Mouse (Mus musculus): ENCODE measurements at regions not wholly inside any gene's neighbourhood (a gene's known extent, or its start where the extent isn't known, plus 50 kb on each side); places are given as distances from the start of the nearest gene placed in this dataset.

GRCm38 (mm10) chr1:184320521-184321177 is 286.5 kb upstream of the 1700056E22Rik start:
- 90% methylated on average over 3 of the region's 3 CpGs for WGBS
- Histone ChIP-seq H3K4me3 (replicated peaks) (no peak overlapping the region), H3K36me3 (no peaks in the 10 kb centered on the region), H3K4me1 (no peaks in the 10 kb centered on the region), H3K4me2 (no peak overlapping the region), H3K9me3 (replicated peaks) (no peaks in the 10 kb centered on the region), H3K9ac (replicated peaks) (no peak overlapping the region), H3K27me3 (replicated peaks) (no peaks in the 10 kb centered on the region), H3K27ac (replicated peaks) (no peak overlapping the region)
- no peak for ATAC-seq (ENCODE audit: low FRiP score)

GRCm38 (mm10) chr1:184310185-184310815 is 276.2 kb upstream of the 1700056E22Rik start:
- no peaks in the 10 kb centered on the region for H3K4me1 ChIP-seq
- no peaks in the 10 kb centered on the region for H3K36me3 ChIP-seq
- H3K9ac ChIP-seq (replicated peaks) = no peak overlapping the region
- no peaks in the 10 kb centered on the region for H3K9me3 ChIP-seq (replicated peaks)
- H3K4me3 ChIP-seq (replicated peaks) = no peak overlapping the region
- no peak for ATAC-seq (ENCODE audit: low FRiP score)
- no peaks in the 10 kb centered on the region for H3K27me3 ChIP-seq (replicated peaks)
- no peak overlapping the region for H3K4me2 ChIP-seq
- H3K27ac ChIP-seq (replicated peaks) = no peak overlapping the region
- 91% methylated on average over 19 of the region's 19 CpGs for WGBS

- H3K4me1 ChIP-seq = no peaks in the 10 kb centered on the region
- no peaks in the 10 kb centered on the region for H3K27me3 ChIP-seq (replicated peaks)
- ATAC-seq (ENCODE audit: low FRiP score) = no peak
- no peak overlapping the region for H3K27ac ChIP-seq (replicated peaks)
- H3K4me2 ChIP-seq = no peak overlapping the region
- no peak overlapping the region for H3K9ac ChIP-seq (replicated peaks)
- no peaks in the 10 kb centered on the region for H3K36me3 ChIP-seq
- no peak overlapping the region for H3K4me3 ChIP-seq (replicated peaks)
- no peaks in the 10 kb centered on the region for H3K9me3 ChIP-seq (replicated peaks)
- WGBS = 92% methylated on average over 4 of the region's 4 CpGs
Measured at GRCm38 (mm10) chr1:184304813-184305212, 270.7 kb upstream of the 1700056E22Rik start.

GRCm38 (mm10) chr1:184304204-184304603 is 270.1 kb upstream of the 1700056E22Rik start:
- no peak for ATAC-seq (ENCODE audit: low FRiP score)
- Histone ChIP-seq H3K4me3 (replicated peaks) (no peak overlapping the region), H3K27me3 (replicated peaks) (no peaks in the 10 kb centered on the region), H3K4me2 (no peak overlapping the region), H3K9me3 (replicated peaks) (no peaks in the 10 kb centered on the region), H3K36me3 (no peaks in the 10 kb centered on the region), H3K4me1 (no peaks in the 10 kb centered on the region), H3K9ac (replicated peaks) (no peak overlapping the region), H3K27ac (replicated peaks) (no peak overlapping the region)
- WGBS = 78% methylated on average over 4 of the region's 4 CpGs

- Histone ChIP-seq H3K9me3 (replicated peaks) (no peaks in the 10 kb centered on the region), H3K27ac (replicated peaks) (no peak overlapping the region), H3K27me3 (replicated peaks) (no peaks in the 10 kb centered on the region), H3K4me3 (replicated peaks) (no peak overlapping the region), H3K4me2 (no peak overlapping the region), H3K36me3 (no peaks in the 10 kb centered on the region), H3K4me1 (no peaks in the 10 kb centered on the region), H3K9ac (replicated peaks) (no peak overlapping the region)
- 63% methylated on average over 1 of the region's 1 CpGs for WGBS
- ATAC-seq (ENCODE audit: low FRiP score) = no peak
Measured at GRCm38 (mm10) chr1:184298701-184299100, 264.6 kb upstream of the 1700056E22Rik start.

- H3K4me1 ChIP-seq = no peaks in the 10 kb centered on the region
- no peak for ATAC-seq (ENCODE audit: low FRiP score)
- 69% methylated on average over 4 of the region's 4 CpGs for WGBS
- no peaks in the 10 kb centered on the region for H3K9me3 ChIP-seq (replicated peaks)
- no peak overlapping the region for H3K9ac ChIP-seq (replicated peaks)
- no peak overlapping the region for H3K27ac ChIP-seq (replicated peaks)
- no peaks in the 10 kb centered on the region for H3K36me3 ChIP-seq
- no peaks in the 10 kb centered on the region for H3K27me3 ChIP-seq (replicated peaks)
- no peak overlapping the region for H3K4me2 ChIP-seq
- no peak overlapping the region for H3K4me3 ChIP-seq (replicated peaks)
Measured at GRCm38 (mm10) chr1:184297001-184297740, 263.1 kb upstream of the 1700056E22Rik start.

GRCm38 (mm10) chr1:184291129-184291528 is 257.0 kb upstream of the 1700056E22Rik start:
- WGBS = 94% methylated on average over 7 of the region's 7 CpGs
- Histone ChIP-seq H3K4me3 (replicated peaks) (no peak overlapping the region), H3K9me3 (replicated peaks) (no peaks in the 10 kb centered on the region), H3K4me2 (no peak overlapping the region), H3K36me3 (no peaks in the 10 kb centered on the region), H3K27ac (replicated peaks) (no peak overlapping the region), H3K9ac (replicated peaks) (no peak overlapping the region), H3K4me1 (no peaks in the 10 kb centered on the region), H3K27me3 (replicated peaks) (no peaks in the 10 kb centered on the region)
- no peak for ATAC-seq (ENCODE audit: low FRiP score)

GRCm38 (mm10) chr1:184289733-184290416 is 255.8 kb upstream of the 1700056E22Rik start:
- Histone ChIP-seq H3K27ac (replicated peaks) (no peak overlapping the region), H3K9ac (replicated peaks) (no peak overlapping the region), H3K4me2 (no peak overlapping the region), H3K36me3 (no peaks in the 10 kb centered on the region), H3K27me3 (replicated peaks) (no peaks in the 10 kb centered on the region), H3K9me3 (replicated peaks) (no peaks in the 10 kb centered on the region), H3K4me1 (no peaks in the 10 kb centered on the region), H3K4me3 (replicated peaks) (no peak overlapping the region)
- WGBS = 39% methylated on average over 7 of the region's 7 CpGs
- ATAC-seq (ENCODE audit: low FRiP score) = no peak

GRCm38 (mm10) chr1:184281768-184282167 is 247.7 kb upstream of the 1700056E22Rik start:
- Histone ChIP-seq H3K9me3 (replicated peaks) (no peaks in the 10 kb centered on the region), H3K36me3 (no peaks in the 10 kb centered on the region), H3K4me1 (no peaks in the 10 kb centered on the region), H3K27ac (replicated peaks) (no peak overlapping the region), H3K4me3 (replicated peaks) (no peak overlapping the region), H3K4me2 (no peak overlapping the region), H3K9ac (replicated peaks) (no peak overlapping the region), H3K27me3 (replicated peaks) (no peaks in the 10 kb centered on the region)
- ATAC-seq (ENCODE audit: low FRiP score) = no peak
- 67% methylated on average over 5 of the region's 5 CpGs for WGBS

GRCm38 (mm10) chr1:184279263-184279662 is 245.2 kb upstream of the 1700056E22Rik start:
- no peak for ATAC-seq (ENCODE audit: low FRiP score)
- H3K27ac ChIP-seq (replicated peaks) = no peak overlapping the region
- WGBS = 67% methylated on average over 10 of the region's 10 CpGs
- no peaks in the 10 kb centered on the region for H3K9me3 ChIP-seq (replicated peaks)
- H3K9ac ChIP-seq (replicated peaks) = no peak overlapping the region
- no peaks in the 10 kb centered on the region for H3K36me3 ChIP-seq
- no peak overlapping the region for H3K4me2 ChIP-seq
- no peaks in the 10 kb centered on the region for H3K27me3 ChIP-seq (replicated peaks)
- no peaks in the 10 kb centered on the region for H3K4me1 ChIP-seq
- no peak overlapping the region for H3K4me3 ChIP-seq (replicated peaks)

GRCm38 (mm10) chr1:184277001-184277400 is 242.9 kb upstream of the 1700056E22Rik start:
- 92% methylated on average over 2 of the region's 2 CpGs for WGBS
- H3K9ac ChIP-seq (replicated peaks) = no peak overlapping the region
- no peak for ATAC-seq (ENCODE audit: low FRiP score)

More at GRCm38 (mm10) chr1:184277001-184277400, 242.9 kb upstream of the 1700056E22Rik start:
- H3K4me3 ChIP-seq (replicated peaks) = no peak overlapping the region
- no peak overlapping the region for H3K27ac ChIP-seq (replicated peaks)
- H3K4me2 ChIP-seq = no peak overlapping the region
- H3K9me3 ChIP-seq (replicated peaks) = no peaks in the 10 kb centered on the region
- no peaks in the 10 kb centered on the region for H3K4me1 ChIP-seq
- H3K27me3 ChIP-seq (replicated peaks) = no peaks in the 10 kb centered on the region
- H3K36me3 ChIP-seq = no peaks in the 10 kb centered on the region

Data from neural tube, embryonic 15.5 days (tissue).